13 mouse cellular contexts compared by ENCODE assay signal in genomic region chr16:64753990-64754742, GRCm38 (mm10).
"Had no signal": no experiment of that assay in that cellular context is flagged by ENCODE, and none has a peak within 500 bp of the region (broad histone marks: within the 10 kb centered on the region; RNA-seq: fewer than 3 reads in every experiment).

No protein-coding gene starts in this region.

- H3K9ac ChIP-seq: limb, embryonic 13.5 days; liver, embryonic 13.5 days; stomach, embryonic 15.5 days had no signal

- H3K4me3 ChIP-seq: layer of hippocampus, adult 2 months; limb, embryonic 10.5 days; limb, embryonic 13.5 days; liver, embryonic 13.5 days; stomach, embryonic 15.5 days had no signal

- H3K27ac ChIP-seq: kidney, postnatal 0 days; layer of hippocampus, adult 2 months; limb, embryonic 10.5 days; limb, embryonic 13.5 days; liver, embryonic 13.5 days; stomach, embryonic 15.5 days had no signal

- H3K27me3 ChIP-seq: limb, embryonic 13.5 days; liver, embryonic 13.5 days; stomach, embryonic 15.5 days had no signal

- H3K9me3 ChIP-seq: limb, embryonic 10.5 days; limb, embryonic 13.5 days; liver, embryonic 13.5 days; stomach, embryonic 15.5 days had no signal

- H3K4me1 ChIP-seq: limb, embryonic 10.5 days; limb, embryonic 13.5 days; stomach, embryonic 15.5 days had no signal

- ATAC-seq: intestine, postnatal 0 days had no signal

- DNase-seq: layer of hippocampus, adult 9-11 months; liver; liver, embryonic 13.5 days; lung, adult 2 months; right cerebral cortex, postnatal 25 days; spleen, adult 18-20 months; thymus, postnatal 25 days had no signal

- H3K4me2 ChIP-seq: limb, embryonic 13.5 days; liver, embryonic 13.5 days; stomach, embryonic 15.5 days had no signal

- H3K36me3 ChIP-seq: limb, embryonic 10.5 days; limb, embryonic 13.5 days; liver, embryonic 13.5 days; stomach, embryonic 15.5 days had no signal
